Comparison of ENCODE assay signal across 13 mouse cellular contexts in the genomic region with DNA sequence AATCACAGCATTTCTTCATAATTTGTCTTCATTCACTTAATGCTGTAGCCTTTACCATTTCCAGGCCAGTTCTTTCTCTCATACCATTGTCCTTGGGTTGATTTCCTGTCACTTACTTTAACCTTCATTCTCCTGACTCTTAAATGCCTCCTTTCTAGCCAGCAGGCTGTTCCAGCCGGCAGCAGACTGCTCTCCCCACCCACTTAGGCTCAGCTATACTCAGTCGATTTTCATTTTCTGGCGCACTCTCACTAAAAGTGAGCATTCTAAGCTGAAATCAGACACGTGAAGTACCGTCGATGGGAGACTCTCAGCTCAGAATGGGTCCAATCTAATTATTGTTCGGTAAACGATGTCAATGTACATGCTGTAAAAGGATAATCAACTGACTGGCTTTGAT.
"Had no signal": no experiment of that assay in that cellular context is flagged by ENCODE, and none has a peak within 500 bp of the region (broad histone marks: within the 10 kb centered on the region; RNA-seq: fewer than 3 reads in every experiment).

No protein-coding gene starts in this region.

- DNase-seq: lung, adult 18-20 months; lung, embryonic 14.5 days; lung, postnatal 10 days; lung, postnatal 4 days; midbrain, embryonic 14.5 days; right cerebral cortex, adult 18-20 months; right cerebral cortex, postnatal 25 days; right cerebral cortex, postnatal 4 days; spleen, adult 18-20 months; thymus, adult 18-20 months; thymus, postnatal 14 days; thymus, postnatal 36 days had no signal

- ATAC-seq: midbrain, embryonic 16.5 days had no signal
